Mouse (Mus musculus): Measurements from ENCODE around the gene Telo2. TPM values are rescaled to one million over a fixed set of nuclear protein-coding genes. Genes with fewer than 3 reads are reported as not detected.

Gene Telo2
- polyA plus RNA-seq, 1 experiment, result 8.9 TPM

GRCm38 (mm10) chr17:25107786-25108185 is 8.0 kb downstream of the Telo2 start:
- Histone ChIP-seq H3K36me3 (ENCODE audit: control insufficient read depth, insufficient read depth, low read length) (peaks cover 26% of the 10 kb centered on the region), H3K4me1 (ENCODE audit: control insufficient read depth, insufficient read depth, insufficient read length, low read length) (no peaks in the 10 kb centered on the region), H3K27ac (ENCODE audit: insufficient read depth, low read depth, low read length) (no peak overlapping the region), H3K4me3 (ENCODE audit: low read depth, low read length) (no peak overlapping the region), H3K27me3 (ENCODE audit: control insufficient read depth, insufficient read depth, low read length) (no peaks in the 10 kb centered on the region)
- 96% methylated on average over 16 of the region's 16 CpGs for WGBS
- TF ChIP-seq POLR2A (IDR thresholded peaks at IDR 0.05; ENCODE audit: low read depth, low read length), result no peak
- no peak for TF ChIP-seq CTCF (IDR thresholded peaks at IDR 0.05; ENCODE audit: extremely low read depth, insufficient read length, insufficient replicate concordance, low read depth, low read length)

DNA sequence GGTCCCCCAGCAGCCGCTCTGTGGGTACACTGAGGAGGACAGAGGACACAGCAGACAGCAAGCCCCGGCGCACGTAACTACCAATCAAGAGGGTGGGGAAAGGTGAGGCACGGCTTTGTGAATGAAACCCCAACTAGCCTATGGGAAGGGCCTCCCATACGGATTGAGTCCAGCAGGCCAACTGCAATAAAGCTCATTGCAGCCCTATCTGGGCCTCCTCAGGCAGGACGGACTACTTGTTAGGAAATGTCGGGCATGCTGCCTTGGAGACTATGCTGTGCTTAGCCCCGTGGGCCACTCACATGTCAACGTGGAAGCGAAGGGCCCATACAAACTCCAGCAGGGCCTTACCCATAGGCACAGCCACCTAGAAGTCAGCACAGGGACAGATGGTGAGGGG is 14.4 kb downstream of the Telo2 start:
- Histone ChIP-seq H3K4me1 (ENCODE audit: control insufficient read depth, insufficient read depth, insufficient read length, low read length) (no peaks in the 10 kb centered on the region), H3K27me3 (ENCODE audit: control insufficient read depth, insufficient read depth, low read length) (no peaks in the 10 kb centered on the region), H3K36me3 (ENCODE audit: control insufficient read depth, insufficient read depth, low read length) (peaks cover 43% of the 10 kb centered on the region), H3K4me3 (ENCODE audit: low read depth, low read length) (no peak overlapping the region), H3K27ac (ENCODE audit: insufficient read depth, low read depth, low read length) (no peak overlapping the region)
- WGBS, result 88% methylated on average over 11 of the region's 11 CpGs
- TF ChIP-seq CTCF (IDR thresholded peaks at IDR 0.05; ENCODE audit: extremely low read depth, insufficient read length, insufficient replicate concordance, low read depth, low read length) (no peak), POLR2A (IDR thresholded peaks at IDR 0.05; ENCODE audit: low read depth, low read length) (no peak)

DNA sequence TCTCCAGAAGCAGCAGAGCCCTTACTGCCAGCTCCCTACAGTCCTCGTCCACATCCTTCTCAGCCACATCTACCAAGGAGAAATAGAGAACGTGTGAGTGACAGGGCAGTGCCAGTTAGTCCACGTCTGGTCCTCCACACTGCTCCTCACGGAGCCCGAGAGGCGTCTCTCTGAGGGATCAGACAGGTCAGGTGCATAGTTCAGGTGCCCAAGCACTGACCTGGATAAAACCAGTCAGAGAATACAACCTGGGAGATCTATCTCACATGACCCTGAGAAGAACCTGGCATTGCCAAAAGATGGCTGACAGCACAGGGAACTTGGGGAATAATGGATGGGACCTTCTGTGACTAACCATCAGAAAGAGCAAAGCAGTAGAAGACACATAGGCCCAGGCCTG is 15.7 kb downstream of the Telo2 start:
- Histone ChIP-seq H3K4me1 (ENCODE audit: control insufficient read depth, insufficient read depth, insufficient read length, low read length) (no peaks in the 10 kb centered on the region), H3K4me3 (ENCODE audit: low read depth, low read length) (no peak overlapping the region), H3K36me3 (ENCODE audit: control insufficient read depth, insufficient read depth, low read length) (peaks cover 39% of the 10 kb centered on the region), H3K27ac (ENCODE audit: insufficient read depth, low read depth, low read length) (no peak overlapping the region), H3K27me3 (ENCODE audit: control insufficient read depth, insufficient read depth, low read length) (no peaks in the 10 kb centered on the region)
- WGBS, result 92% methylated on average over 6 of the region's 6 CpGs
- TF ChIP-seq CTCF (IDR thresholded peaks at IDR 0.05; ENCODE audit: extremely low read depth, insufficient read length, insufficient replicate concordance, low read depth, low read length), result no peak
- no peak for TF ChIP-seq POLR2A (IDR thresholded peaks at IDR 0.05; ENCODE audit: low read depth, low read length)

DNA sequence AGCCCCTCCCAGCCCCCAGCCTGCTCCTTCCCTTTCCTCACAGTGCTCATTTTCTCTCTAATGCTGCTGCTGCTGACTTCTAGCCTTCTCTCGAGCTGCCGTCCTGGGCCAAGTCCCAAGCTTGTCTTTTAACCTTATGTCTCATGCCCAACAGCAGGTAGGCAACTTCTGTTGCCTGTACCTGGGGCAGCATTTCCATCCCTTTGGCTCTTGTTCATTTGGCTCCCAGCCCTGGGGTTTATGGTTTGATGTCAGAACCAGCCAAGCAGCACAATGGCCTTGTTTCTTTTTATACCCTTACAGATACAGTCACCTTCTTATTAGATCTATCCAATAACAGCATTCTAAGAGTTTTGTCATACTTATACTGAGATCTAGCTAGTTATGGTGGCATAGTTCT is 19.5 kb downstream of the Telo2 start:
- WGBS, result 45% methylated on average over 2 of the region's 2 CpGs
- no peaks in the 10 kb centered on the region for H3K27me3 ChIP-seq (ENCODE audit: control insufficient read depth, insufficient read depth, low read length)
- TF ChIP-seq CTCF (IDR thresholded peaks at IDR 0.05; ENCODE audit: extremely low read depth, insufficient read length, insufficient replicate concordance, low read depth, low read length) (no peak), POLR2A (IDR thresholded peaks at IDR 0.05; ENCODE audit: low read depth, low read length) (no peak)
- no peak overlapping the region for H3K4me3 ChIP-seq (ENCODE audit: low read depth, low read length)
- H3K27ac ChIP-seq (ENCODE audit: insufficient read depth, low read depth, low read length), result no peak overlapping the region
- H3K36me3 ChIP-seq (ENCODE audit: control insufficient read depth, insufficient read depth, low read length), result peaks cover 15% of the 10 kb centered on the region
- H3K4me1 ChIP-seq (ENCODE audit: control insufficient read depth, insufficient read depth, insufficient read length, low read length), result no peaks in the 10 kb centered on the region

- Histone ChIP-seq H3K4me3 (ENCODE audit: low read depth, low read length) (no peak overlapping the region), H3K27me3 (ENCODE audit: control insufficient read depth, insufficient read depth, low read length) (no peaks in the 10 kb centered on the region), H3K27ac (ENCODE audit: insufficient read depth, low read depth, low read length) (no peak overlapping the region), H3K36me3 (ENCODE audit: control insufficient read depth, insufficient read depth, low read length) (peaks cover 2% of the 10 kb centered on the region; the same call in 1 of the 2 replicates), H3K4me1 (ENCODE audit: control insufficient read depth, insufficient read depth, insufficient read length, low read length) (no peaks in the 10 kb centered on the region)
- WGBS, result 92% methylated on average over 10 of the region's 10 CpGs
- TF ChIP-seq CTCF (IDR thresholded peaks at IDR 0.05; ENCODE audit: extremely low read depth, insufficient read length, insufficient replicate concordance, low read depth, low read length) (no peak), POLR2A (IDR thresholded peaks at IDR 0.05; ENCODE audit: low read depth, low read length) (no peak)
Measured at GRCm38 (mm10) chr17:25090450-25090849, 25.3 kb downstream of the Telo2 start.

- Histone ChIP-seq H3K36me3 (ENCODE audit: control insufficient read depth, insufficient read depth, low read length) (peaks cover 2% of the 10 kb centered on the region; the same call in 1 of the 2 replicates), H3K27me3 (ENCODE audit: control insufficient read depth, insufficient read depth, low read length) (no peaks in the 10 kb centered on the region), H3K4me1 (ENCODE audit: control insufficient read depth, insufficient read depth, insufficient read length, low read length) (no peaks in the 10 kb centered on the region), H3K4me3 (ENCODE audit: low read depth, low read length) (no peak overlapping the region), H3K27ac (ENCODE audit: insufficient read depth, low read depth, low read length) (no peak overlapping the region)
- WGBS, result 91% methylated on average over 10 of the region's 10 CpGs
- TF ChIP-seq CTCF (IDR thresholded peaks at IDR 0.05; ENCODE audit: extremely low read depth, insufficient read length, insufficient replicate concordance, low read depth, low read length) (no peak), POLR2A (IDR thresholded peaks at IDR 0.05; ENCODE audit: low read depth, low read length) (no peak)
Measured at GRCm38 (mm10) chr17:25089158-25089557, 26.6 kb downstream of the Telo2 start.

GRCm38 (mm10) chr17:25086724-25087123 is 29.0 kb downstream of the Telo2 start:
- WGBS, result 51% methylated on average over 7 of the region's 7 CpGs

More at GRCm38 (mm10) chr17:25086724-25087123, 29.0 kb downstream of the Telo2 start:
- peaks cover 2% of the 10 kb centered on the region; the same call in 1 of the 2 replicates for H3K36me3 ChIP-seq (ENCODE audit: control insufficient read depth, insufficient read depth, low read length)
- no peak overlapping the region for H3K4me3 ChIP-seq (ENCODE audit: low read depth, low read length)
- 0 out of 2 replicates have a peak, but pooled peaks cover 2% of the 10 kb centered on the region for H3K4me1 ChIP-seq (ENCODE audit: control insufficient read depth, insufficient read depth, insufficient read length, low read length)
- H3K27me3 ChIP-seq (ENCODE audit: control insufficient read depth, insufficient read depth, low read length), result no peaks in the 10 kb centered on the region
- TF ChIP-seq POLR2A (IDR thresholded peaks at IDR 0.05; ENCODE audit: low read depth, low read length) (no peak), CTCF (IDR thresholded peaks at IDR 0.05; ENCODE audit: extremely low read depth, insufficient read length, insufficient replicate concordance, low read depth, low read length) (no peak)
- no peak overlapping the region for H3K27ac ChIP-seq (ENCODE audit: insufficient read depth, low read depth, low read length)

Measured in small intestine, adult 2 months (tissue).